Mouse (Mus musculus) thymus, adult 2 months (tissue): Measurements from ENCODE around the gene Hal. TPM values are rescaled to one million over a fixed set of nuclear protein-coding genes. Genes with fewer than 3 reads are reported as not detected.

Experiments used
- DNase-seq: peaks from one replicate; pipeline ENCODE4 v3.0.0; 2021
- H3K27ac ChIP-seq: fragments of 200-500 bp; 2 replicates; pipeline ENCODE4 v1.5.1; 2012; ENCODE audit warnings: low read length, control low read depth; ENCODE audit not compliant: control insufficient read depth, insufficient read depth
- H3K27me3 ChIP-seq: fragments of 200-500 bp; 2 replicates; pipeline ENCODE4 v1.6.1; 2012; ENCODE audit warnings: mild to moderate bottlenecking, low read length, moderate library complexity, mixed read lengths; ENCODE audit not compliant: control insufficient read depth, insufficient read depth
- H3K36me3 ChIP-seq: fragments of 200-500 bp; 2 replicates; pipeline ENCODE4 v1.6.1; 2012; ENCODE audit warnings: mild to moderate bottlenecking, low read length, moderate library complexity; ENCODE audit not compliant: control insufficient read depth, insufficient read depth
- H3K4me1 ChIP-seq: fragments of 200-500 bp; replicated peaks from 2 replicates; pipeline ENCODE4 v1.6.1; 2012; ENCODE audit warnings: low read length; ENCODE audit not compliant: control insufficient read depth, insufficient read depth
- H3K4me3 ChIP-seq: fragments of 200-500 bp; 2 replicates; pipeline ENCODE4 v1.5.1; 2012; ENCODE audit warnings: mild to moderate bottlenecking, low read length, control low read depth, moderate library complexity; ENCODE audit not compliant: control insufficient read depth, insufficient read depth
- CTCF ChIP-seq: fragments of 200-500 bp; IDR thresholded peaks from 2 replicates; pipeline ENCODE4 v1.5.1; 2012; ENCODE audit warnings: mild to moderate bottlenecking, control low read depth, low read length, moderate library complexity, borderline replicate concordance; ENCODE audit not compliant: control insufficient read depth, poor library complexity, insufficient read depth; ENCODE audit errors: extremely low read depth
- POLR2A ChIP-seq: fragments of 200-500 bp; IDR thresholded peaks from 2 replicates; pipeline ENCODE4 v1.6.1; 2012; ENCODE audit warnings: mild to moderate bottlenecking, low read length, control low read depth, moderate library complexity; ENCODE audit not compliant: control insufficient read depth, poor library complexity, insufficient read depth; ENCODE audit errors: extremely low read depth
- WGBS: fragments of 180-500 bp; shearing (Covaris S2); methylation state at CpG from one replicate; pipeline ENCODE4 v1.1.7; 2018; 5-methylcytosine and 5-hydroxymethylcytosine counted together
- polyA plus RNA-seq: library from polyadenylated mRNA; depleted of rRNA; stranded (reverse); fragments of >200 nt; gene quantifications from 2 replicates; pipeline ENCODE4 v1.2.3, GENCODE M21; 2012; rRNA removed

The Hal gene
- polyA plus RNA-seq, 1 experiment: 3.7 TPM

- Histone ChIP-seq H3K4me3 (no peak overlapping the region), H3K27me3 (no peaks in the 10 kb centered on the region), H3K36me3 (no peaks in the 10 kb centered on the region), H3K27ac (no peak overlapping the region), H3K4me1 (no peaks in the 10 kb centered on the region)
- TF ChIP-seq CTCF: no peak
- no peak for TF ChIP-seq POLR2A
- 91% methylated on average over 10 of the region's 10 CpGs for WGBS
- DNase-seq: no peak
These were observed 78.5 kb downstream of the Hal start for GRCm38 (mm10) chr10:93567066-93567465.

GRCm38 (mm10) chr10:93567841-93568566 lies 79.4 kb downstream of the Hal start:
- no peak overlapping the region for H3K4me3 ChIP-seq
- no peak for TF ChIP-seq CTCF
- TF ChIP-seq POLR2A: no peak
- WGBS: 96% methylated on average over 11 of the region's 11 CpGs
- no peak overlapping the region for H3K27ac ChIP-seq
- H3K27me3 ChIP-seq: no peaks in the 10 kb centered on the region
- no peaks in the 10 kb centered on the region for H3K4me1 ChIP-seq
- H3K36me3 ChIP-seq: no peaks in the 10 kb centered on the region
- no peak for DNase-seq

DNA sequence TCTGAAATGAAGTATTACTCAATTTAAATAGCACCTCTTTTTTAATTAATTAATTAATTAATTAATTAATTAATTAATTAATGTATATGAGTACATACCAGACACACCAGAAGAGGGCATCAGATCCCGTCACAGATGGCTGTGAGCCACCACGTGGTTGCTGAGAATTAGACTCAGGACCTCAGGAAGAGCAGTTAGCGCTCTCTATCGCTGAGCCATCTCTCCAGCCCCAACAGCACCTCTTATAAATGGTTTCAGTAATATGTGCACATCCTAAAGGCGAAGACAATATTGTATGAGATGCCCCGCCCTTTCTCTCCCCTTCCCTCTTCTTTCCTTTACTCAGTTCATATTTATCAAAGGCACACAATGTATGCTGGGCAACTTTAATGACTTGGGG lies 80.1 kb downstream of the Hal start:
- Histone ChIP-seq H3K4me1 (no peaks in the 10 kb centered on the region), H3K27ac (no peak overlapping the region), H3K36me3 (no peaks in the 10 kb centered on the region), H3K27me3 (no peaks in the 10 kb centered on the region), H3K4me3 (no peak overlapping the region)
- TF ChIP-seq CTCF: no peak
- no peak for TF ChIP-seq POLR2A
- WGBS: 91% methylated on average over 6 of the region's 6 CpGs
- no peak for DNase-seq

Other genes starting within 250 kb of the Hal start
- 47.2 and 62.7 TPM in 2 replicates for gene Elk3, start 177.6 kb upstream of the Hal start, polyA plus RNA-seq
- gene Lta4h, start 35.4 kb upstream of the Hal start, polyA plus RNA-seq: 153 and 269 TPM in 2 replicates
- gene Amdhd1, start 51.3 kb downstream of the Hal start, polyA plus RNA-seq: 0.44 and 0.46 TPM in 2 replicates
- gene Ccdc38, start 51.9 kb downstream of the Hal start, polyA plus RNA-seq: 0.03 TPM in 1 of 2 replicates, not detected in the other
- gene Snrpf, start 100.9 kb downstream of the Hal start, polyA plus RNA-seq: 88.9 and 92.2 TPM in 2 replicates
- gene Ntn4, start 151.9 kb downstream of the Hal start, polyA plus RNA-seq: 1.1 and 1.3 TPM in 2 replicates